Mouse (Mus musculus) small intestine, adult 2 months (tissue): Measurements from ENCODE around the gene Itga5.

Source experiments
- CTCF ChIP-seq: fragments of 200-500 bp; IDR thresholded peaks from 2 replicates; pipeline ENCODE4 v1.5.1; 2012; ENCODE audit warnings: low read depth, mild to moderate bottlenecking, control low read depth, inconsistent platforms, low read length, moderate library complexity, mixed read lengths; ENCODE audit not compliant: insufficient replicate concordance, insufficient read length; ENCODE audit errors: extremely low read depth
- POLR2A ChIP-seq: fragments of 200-500 bp; IDR thresholded peaks from 2 replicates; pipeline ENCODE4 v1.6.1; 2012; ENCODE audit warnings: low read depth, mild to moderate bottlenecking, control low read depth, inconsistent platforms, low read length, moderate library complexity

DNA sequence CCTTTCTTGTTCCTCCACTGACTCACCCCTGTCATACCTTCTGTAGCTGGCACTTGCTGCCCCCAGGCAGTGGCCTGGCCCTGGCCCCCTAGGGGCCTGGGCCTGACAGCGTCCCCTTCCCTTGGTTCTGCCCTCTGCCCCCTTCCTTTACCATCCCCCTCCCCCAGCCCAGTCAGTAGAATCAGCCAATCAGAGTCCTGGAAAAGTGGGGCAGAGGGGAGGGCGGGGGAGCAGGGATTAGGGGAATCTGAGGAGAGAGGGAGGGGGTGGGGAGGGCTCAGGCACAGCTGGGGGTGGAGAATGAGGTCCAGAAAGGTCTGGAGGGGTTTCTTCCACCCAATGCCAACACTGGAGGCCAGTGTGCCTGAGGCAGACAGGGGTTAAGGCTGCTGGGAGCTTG lies 32.4 kb downstream of the Itga5 start:
- no peak for TF ChIP-seq CTCF
- TF ChIP-seq POLR2A, result no peak
